Mouse (Mus musculus) stomach, embryonic 14.5 days (tissue): Measurements from ENCODE around the gene Vsig8. TPM values are rescaled to one million over a fixed set of nuclear protein-coding genes. Genes with fewer than 3 reads are reported as not detected.
A peak's percentile ranks its signal among the peaks of the same experiment; 100 is the strongest.

Source experiments
- ATAC-seq: fragments of 200-750 bp; cut with Nextera tagmentation; 2 replicates; pipeline ENCODE4 v1.8.0; 2017; ENCODE audit warnings: low read depth, moderate TSS enrichment; ENCODE audit not compliant: insufficient number of reproducible peaks, insufficient read depth, low FRiP score
- H3K27ac ChIP-seq: fragments of 300-500 bp; sonication (generic); 2 replicates; pipeline ENCODE4 v1.5.1; 2014; ENCODE audit warnings: mild to moderate bottlenecking, low read length, moderate library complexity, mixed read lengths
- H3K27me3 ChIP-seq: fragments of 300-500 bp; sonication (generic); 2 replicates; pipeline ENCODE4 v1.6.1; 2014; ENCODE audit warnings: low read length, control low read depth, mixed read lengths; ENCODE audit not compliant: control insufficient read depth, insufficient read depth
- H3K36me3 ChIP-seq: fragments of 300-500 bp; sonication (generic); 2 replicates; pipeline ENCODE4 v1.6.1; 2014; ENCODE audit warnings: mild to moderate bottlenecking, control low read depth, low read length, moderate library complexity, mixed read lengths; ENCODE audit not compliant: control insufficient read depth, insufficient read depth
- H3K4me1 ChIP-seq: fragments of 300-500 bp; sonication (generic); 2 replicates; pipeline ENCODE4 v1.6.1; 2014; ENCODE audit warnings: low read length, control low read depth, mixed read lengths; ENCODE audit not compliant: control insufficient read depth, insufficient read depth
- H3K4me2 ChIP-seq: fragments of 300-500 bp; sonication (generic); replicated peaks from 2 replicates; pipeline ENCODE4 v1.6.1; 2014; ENCODE audit warnings: low read depth, low read length, control low read depth
- H3K4me3 ChIP-seq: fragments of 300-500 bp; sonication (generic); 2 replicates; pipeline ENCODE4 v1.5.1; 2014; ENCODE audit warnings: low read depth, low read length, control low read depth
- H3K9ac ChIP-seq: fragments of 300-500 bp; sonication (generic); replicated peaks from 2 replicates; pipeline ENCODE4 v1.6.1; 2014; ENCODE audit warnings: low read depth, mild to moderate bottlenecking, control low read depth, low read length, moderate library complexity, mixed read lengths
- H3K9me3 ChIP-seq: fragments of 300-500 bp; sonication (generic); 2 replicates; pipeline ENCODE4 v1.6.1; 2016; ENCODE audit warnings: low read depth, low read length, control low read depth; ENCODE audit not compliant: control insufficient read depth
- WGBS: fragments of 180-500 bp; shearing (Covaris S2); extraction: QIAGEN DNeasy Blood & Tissue Kit; methylation state at CpG from one replicate; pipeline ENCODE4 v1.1.7; 2014; 5-methylcytosine and 5-hydroxymethylcytosine counted together
- polyA plus RNA-seq: library from polyadenylated mRNA; unstranded; fragments of >200 nt; fragmentation: Nextera tagmentation; extraction: Ambion mirVana; gene quantifications from 2 replicates; pipeline ENCODE4 v1.2.1, GENCODE M21; 2014

The Vsig8 gene
- polyA plus RNA-seq, 1 experiment from 2014 or later, result 1.0 TPM

DNA sequence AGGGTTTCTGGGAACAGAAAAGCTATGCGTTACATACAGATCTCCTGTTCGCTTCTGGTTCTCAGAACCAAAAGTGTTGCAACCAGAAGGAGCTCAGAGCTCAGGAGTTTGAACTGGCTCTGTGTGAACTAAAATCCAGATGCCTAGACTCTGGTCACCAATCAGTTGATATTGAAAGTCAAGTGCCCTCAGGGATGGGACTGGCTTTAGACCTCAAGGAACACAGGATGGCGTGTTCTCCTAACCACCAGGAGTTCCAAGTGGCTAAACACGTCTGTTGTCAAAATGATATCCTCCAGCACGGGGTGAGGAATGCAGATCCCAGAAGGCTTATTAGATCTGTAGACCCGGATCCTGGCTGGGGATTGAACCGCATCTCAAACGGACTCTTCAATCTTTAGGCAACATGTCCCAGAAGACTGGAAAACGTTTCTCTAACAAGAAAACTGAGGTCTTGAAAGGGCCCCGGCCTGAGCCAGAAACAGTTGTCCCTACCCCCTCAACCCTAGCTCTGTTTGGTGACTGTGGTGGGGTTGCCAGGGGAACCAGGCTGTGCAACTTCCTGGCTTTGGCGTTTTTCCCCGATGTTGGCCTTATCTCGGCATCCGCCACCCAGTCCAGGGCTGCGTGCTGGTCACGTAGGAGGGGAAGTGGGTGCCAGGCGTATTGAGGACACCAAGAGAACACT is 42.1 kb upstream of the Vsig8 start:
- 66% methylated on average over 17 of the region's 17 CpGs for WGBS
- no peak for ATAC-seq
- H3K9ac ChIP-seq, result no peak overlapping the region

DNA sequence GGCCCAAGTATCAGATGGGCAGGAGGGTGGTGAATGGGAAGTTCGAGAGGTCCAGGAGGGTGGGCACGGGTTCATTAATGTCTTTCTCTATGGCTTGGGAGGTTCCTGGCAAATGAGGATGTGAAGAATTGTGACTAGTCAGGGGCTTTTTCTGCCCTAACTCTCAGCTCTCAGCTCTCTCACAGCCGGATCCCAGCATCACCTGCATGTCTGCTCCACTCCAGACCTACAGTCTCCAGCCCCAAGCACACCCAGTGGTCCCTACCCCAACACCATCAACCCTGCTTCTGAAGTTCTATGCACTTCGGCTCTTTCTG is 41.6 kb upstream of the Vsig8 start:
- Histone ChIP-seq H3K4me2 (no peak overlapping the region), H3K27me3 (no peaks in the 10 kb centered on the region), H3K27ac (0 out of 2 replicates have a peak overlapping the region, but pooled peaks have one; percentile 41), H3K4me3 (no peak overlapping the region), H3K36me3 (no peaks in the 10 kb centered on the region), H3K4me1 (peaks cover 16% of the 10 kb centered on the region; the same call in 1 of the 2 replicates), H3K9me3 (no peaks in the 10 kb centered on the region; the same call in 1 of the 2 replicates), H3K9ac (no peak overlapping the region)
- no peak for ATAC-seq
- 68% methylated on average over 4 of the region's 4 CpGs for WGBS

More for the DNA sequence above, 42.1 kb upstream of the Vsig8 start:
- no peaks in the 10 kb centered on the region; the same call in 1 of the 2 replicates for H3K9me3 ChIP-seq
- no peaks in the 10 kb centered on the region for H3K36me3 ChIP-seq
- no peak overlapping the region; the same call in 1 of the 2 replicates for H3K4me2 ChIP-seq
- peaks cover 16% of the 10 kb centered on the region; the same call in 1 of the 2 replicates for H3K4me1 ChIP-seq
- no peak overlapping the region for H3K4me3 ChIP-seq
- H3K27ac ChIP-seq, result peak overlapping the region; percentile 59; the same call in 1 of the 2 replicates
- H3K27me3 ChIP-seq, result no peaks in the 10 kb centered on the region

DNA sequence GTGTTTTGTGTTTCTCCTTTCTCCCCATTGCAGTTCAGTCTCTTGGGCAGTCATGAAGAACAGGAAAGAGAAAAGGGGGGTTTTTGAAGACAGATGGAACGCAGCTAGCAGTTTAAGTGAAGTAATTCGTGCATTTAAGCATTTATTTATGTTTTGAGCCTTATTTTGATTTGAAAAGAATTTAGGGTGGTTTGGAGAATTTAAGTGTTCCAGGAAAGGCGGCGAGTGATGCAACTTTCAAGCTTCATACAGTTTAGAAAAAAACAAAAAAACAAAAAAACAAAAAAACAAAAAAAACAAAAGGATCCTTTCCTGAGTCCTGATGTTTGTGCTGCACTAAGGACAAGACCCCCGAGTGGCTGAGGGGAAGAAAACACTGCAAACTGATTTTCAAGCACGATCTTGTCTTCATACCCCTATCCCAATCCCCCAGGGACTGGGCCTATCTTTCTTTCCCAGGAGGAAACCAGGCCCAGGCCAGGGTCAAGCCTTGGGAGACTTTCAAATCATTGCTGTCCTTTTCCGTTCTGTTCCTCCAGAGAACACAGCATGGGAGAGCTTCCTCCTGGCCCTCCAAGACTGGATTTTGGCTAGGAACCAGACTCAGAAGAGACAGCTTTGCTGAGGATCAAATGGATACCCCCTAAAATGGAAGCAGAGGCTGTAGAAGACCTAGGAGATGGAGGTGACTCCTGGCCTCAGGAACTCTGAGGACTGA is 41.0 kb upstream of the Vsig8 start:
- 77% methylated on average over 7 of the region's 7 CpGs for WGBS
- H3K4me3 ChIP-seq, result no peak overlapping the region
- ATAC-seq, result no peak
- no peak overlapping the region for H3K4me2 ChIP-seq
- no peaks in the 10 kb centered on the region for H3K27me3 ChIP-seq
- H3K27ac ChIP-seq, result 0 out of 2 replicates have a peak overlapping the region, but pooled peaks have one; percentile 41
- no peaks in the 10 kb centered on the region; the same call in 1 of the 2 replicates for H3K9me3 ChIP-seq
- H3K9ac ChIP-seq, result no peak overlapping the region
- H3K36me3 ChIP-seq, result no peaks in the 10 kb centered on the region
- H3K4me1 ChIP-seq, result peaks cover 16% of the 10 kb centered on the region; the same call in 1 of the 2 replicates

DNA sequence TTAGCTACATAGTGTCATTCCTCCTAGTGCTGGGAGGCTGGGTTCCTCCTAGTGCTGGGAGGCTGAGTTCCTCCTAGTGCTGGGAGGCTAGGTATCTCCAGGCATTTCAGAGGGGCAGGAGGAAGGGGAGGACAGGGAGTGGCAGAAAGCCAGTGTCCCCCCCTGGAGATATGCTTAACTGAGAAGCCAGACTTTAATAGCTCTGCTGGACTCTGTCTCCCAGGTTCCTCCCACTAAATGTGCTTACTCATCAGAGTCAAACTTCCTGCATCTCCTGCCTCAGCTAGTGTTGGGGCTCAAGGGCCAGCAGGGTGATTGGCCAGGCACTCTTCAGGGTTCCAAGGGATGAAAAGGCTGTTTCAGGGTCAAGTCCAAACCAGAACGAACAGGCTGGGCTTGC is 40.3 kb upstream of the Vsig8 start:
- no peak overlapping the region for H3K4me2 ChIP-seq
- no peak overlapping the region for H3K27ac ChIP-seq
- H3K9me3 ChIP-seq, result no peaks in the 10 kb centered on the region; the same call in 1 of the 2 replicates
- no peak for ATAC-seq
- peaks cover 23% of the 10 kb centered on the region for H3K4me1 ChIP-seq
- H3K36me3 ChIP-seq, result no peaks in the 10 kb centered on the region
- no peaks in the 10 kb centered on the region for H3K27me3 ChIP-seq
- no peak overlapping the region for H3K4me3 ChIP-seq
- no peak overlapping the region for H3K9ac ChIP-seq
- 76% methylated on average over 1 of the region's 1 CpGs for WGBS

DNA sequence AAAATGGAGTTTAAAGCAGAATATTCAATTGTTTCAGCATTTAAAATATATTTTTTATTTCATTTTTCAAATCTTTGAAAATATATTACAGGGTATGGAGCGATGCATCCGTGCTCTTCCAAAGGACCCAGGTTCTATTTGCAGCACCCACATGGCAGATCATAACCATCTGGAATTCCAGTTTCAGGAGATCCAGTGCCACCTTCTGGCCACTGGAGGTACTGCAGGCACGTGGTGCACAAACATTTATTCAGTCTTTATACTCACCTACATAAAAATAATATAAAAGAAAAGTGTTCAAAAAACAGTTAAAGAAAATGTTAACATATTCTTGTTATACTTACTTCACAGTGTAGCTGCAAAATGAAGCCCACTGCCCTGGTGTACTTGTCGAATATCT is 37.7 kb upstream of the Vsig8 start:
- no peak overlapping the region for H3K9ac ChIP-seq
- H3K36me3 ChIP-seq, result no peaks in the 10 kb centered on the region
- no peak overlapping the region for H3K4me3 ChIP-seq
- no peak overlapping the region for H3K4me2 ChIP-seq
- H3K27ac ChIP-seq, result no peak overlapping the region
- peaks cover 22% of the 10 kb centered on the region for H3K4me1 ChIP-seq
- ATAC-seq, result no peak
- WGBS, result 79% methylated on average over 4 of the region's 4 CpGs
- no peaks in the 10 kb centered on the region; the same call in 1 of the 2 replicates for H3K9me3 ChIP-seq
- H3K27me3 ChIP-seq, result no peaks in the 10 kb centered on the region

DNA sequence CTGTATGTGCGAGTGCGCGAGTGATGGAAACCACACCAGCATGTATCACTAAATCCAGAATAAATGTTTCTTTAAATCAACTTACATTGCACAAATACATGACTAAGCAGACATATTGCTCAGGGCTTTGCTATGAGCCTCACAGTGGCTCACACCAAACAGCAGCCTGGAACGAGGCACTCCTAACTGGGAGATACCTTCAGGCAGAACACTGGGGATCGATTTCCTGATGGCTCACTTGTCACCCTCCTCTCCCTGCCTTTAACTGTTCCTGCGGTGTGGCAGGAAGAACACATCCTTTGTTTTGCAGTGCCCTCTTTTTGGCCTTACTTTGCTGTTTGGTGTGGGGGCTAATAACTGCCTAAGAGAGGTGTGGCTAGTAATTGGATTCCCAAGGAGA is 36.1 kb upstream of the Vsig8 start:
- H3K4me2 ChIP-seq, result no peak overlapping the region
- WGBS, result 56% methylated on average over 6 of the region's 6 CpGs
- ATAC-seq, result no peak
- H3K4me1 ChIP-seq, result peaks cover 16% of the 10 kb centered on the region
- no peak overlapping the region for H3K9ac ChIP-seq
- no peaks in the 10 kb centered on the region; the same call in 1 of the 2 replicates for H3K9me3 ChIP-seq
- H3K27ac ChIP-seq, result no peak overlapping the region
- H3K36me3 ChIP-seq, result no peaks in the 10 kb centered on the region
- no peak overlapping the region for H3K4me3 ChIP-seq
- H3K27me3 ChIP-seq, result no peaks in the 10 kb centered on the region

DNA sequence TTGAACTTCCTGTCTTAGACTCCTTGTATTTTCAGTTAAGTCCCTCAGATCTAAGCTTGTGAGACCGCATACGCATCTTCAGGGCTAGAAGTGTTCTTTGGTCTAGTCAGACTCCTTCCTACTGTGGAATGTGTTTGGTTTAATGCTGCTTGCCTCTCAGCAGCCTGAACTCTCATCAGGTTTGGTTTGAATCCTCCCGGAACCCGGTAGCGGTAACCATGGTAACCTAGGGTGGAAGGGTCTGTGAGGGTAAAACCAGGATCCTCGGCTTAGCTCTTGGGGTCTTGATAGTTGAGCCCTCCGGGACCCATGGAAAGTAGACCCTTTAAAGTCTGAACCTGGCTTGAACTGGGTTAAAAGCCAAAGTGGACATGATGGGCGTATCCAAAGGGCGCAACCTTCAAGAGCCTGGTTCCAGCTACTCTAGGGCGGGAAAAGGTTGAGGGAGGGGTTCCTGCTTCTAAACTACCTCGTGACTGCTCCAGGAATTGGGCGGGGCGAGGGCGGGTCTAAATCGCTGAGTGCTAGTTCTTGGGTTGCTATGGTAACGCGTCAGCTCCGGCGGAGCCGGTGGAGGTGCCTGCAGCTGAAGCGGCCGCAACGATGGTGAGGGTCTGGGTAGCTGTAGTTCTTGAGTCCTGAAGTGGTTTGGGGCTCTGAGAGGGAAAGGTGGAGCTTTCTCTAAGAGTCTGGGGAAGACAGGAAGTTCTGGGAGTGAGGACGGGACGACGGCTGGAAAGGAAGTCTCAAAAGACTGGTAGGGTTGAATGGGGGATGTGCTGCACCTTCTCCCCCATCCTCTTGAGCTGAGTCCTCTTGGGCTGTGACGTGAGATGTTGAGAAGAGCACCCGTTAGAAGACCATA is 34.9 kb upstream of the Vsig8 start, which contains the start of gene Cfap45:
Gene Cfap45 (plus strand): TSS at position 226 of the 865 bp plus-strand sequence.
- peak; percentile 84 for ATAC-seq
- 3% methylated on average over 28 of the region's 28 CpGs for WGBS
- Histone ChIP-seq H3K9ac (no peak within 1 kb of the TSS; the same call in 1 of the 2 replicates), H3K4me1 (peaks cover 19% of the 10 kb centered on the region), H3K27ac (no peak within 1 kb of the TSS; the same call in 1 of the 2 replicates), H3K27me3 (no peaks in the 10 kb centered on the region), H3K4me2 (peak within 1 kb of the TSS; percentile 62), H3K4me3 (peak within 1 kb of the TSS; percentile 29), H3K9me3 (no peaks in the 10 kb centered on the region; the same call in 1 of the 2 replicates), H3K36me3 (no peaks in the 10 kb centered on the region)

DNA sequence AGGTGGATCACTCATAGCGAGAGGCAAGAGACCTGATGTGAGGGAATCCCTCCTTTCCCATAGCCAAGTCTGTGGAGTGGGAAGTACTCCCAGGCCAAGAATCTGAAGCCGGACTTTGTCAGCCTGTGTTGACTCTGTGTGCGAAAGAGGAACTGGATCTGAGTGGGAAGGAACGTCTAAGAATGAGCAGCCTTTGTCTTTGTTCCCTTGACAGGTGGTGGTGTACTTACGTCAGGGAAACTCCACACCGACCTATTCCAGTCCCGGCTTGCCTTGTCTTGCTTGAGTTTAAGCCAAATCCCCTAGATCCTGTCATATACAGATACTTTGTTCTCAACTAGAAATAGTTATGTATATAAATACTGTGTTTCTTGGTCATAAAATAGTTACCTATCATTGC is 33.2 kb upstream of the Vsig8 start:
- Histone ChIP-seq H3K9me3 (no peaks in the 10 kb centered on the region; the same call in 1 of the 2 replicates), H3K9ac (no peak overlapping the region), H3K36me3 (no peaks in the 10 kb centered on the region), H3K27me3 (no peaks in the 10 kb centered on the region), H3K4me1 (peaks cover 19% of the 10 kb centered on the region), H3K4me2 (no peak overlapping the region), H3K4me3 (no peak overlapping the region), H3K27ac (no peak overlapping the region)
- 51% methylated on average over 7 of the region's 7 CpGs for WGBS
- 0 out of 2 replicates have a peak, but pooled peaks have one; percentile 10 for ATAC-seq
